Mouse (Mus musculus): ENCODE measurements around the gene Prep. TPM values are rescaled to one million over a fixed set of nuclear protein-coding genes. Genes with fewer than 3 reads are reported as not detected.
A peak's percentile ranks its signal among the peaks of the same experiment; 100 is the strongest.
"Not testable (repeated sequence)": the region's sequence is repeated elsewhere in the genome, so short reads cannot be mapped to it uniquely, and the experiment has no call there.

The Prep gene
- polyA plus RNA-seq, 1 experiment from 2014 or later = 26.9 TPM

- not testable (repeated sequence) for H3K36me3 ChIP-seq (ENCODE audit: control insufficient read depth, insufficient read depth, low read length); H3K27ac ChIP-seq (ENCODE audit: low read depth, low read length); H3K9ac ChIP-seq (ENCODE audit: low read depth, low read length); H3K9me3 ChIP-seq (ENCODE audit: control insufficient read depth, low read length); H3K4me3 ChIP-seq (ENCODE audit: low read length); H3K4me1 ChIP-seq (ENCODE audit: control insufficient read depth, insufficient read depth, low read depth, low read length); H3K27me3 ChIP-seq (replicated peaks; ENCODE audit: control insufficient read depth, insufficient read depth, low read length); ATAC-seq; H3K4me2 ChIP-seq (ENCODE audit: low read length)
- no CpG with 5 or more reads among the region's 5 CpGs for WGBS
Measured at GRCm38 (mm10) chr10:45177798-45178197, 110.8 kb downstream of the Prep start, which contains the start of gene Popdc3. Gene Popdc3, plus strand, starts transcription at chr10:45178098.

- Histone ChIP-seq H3K27me3 (replicated peaks; ENCODE audit: control insufficient read depth, insufficient read depth, low read length) (no peaks in the 10 kb centered on the region), H3K4me1 (ENCODE audit: control insufficient read depth, insufficient read depth, low read depth, low read length) (no peaks in the 10 kb centered on the region), H3K9me3 (ENCODE audit: control insufficient read depth, low read length) (no peaks in the 10 kb centered on the region), H3K27ac (ENCODE audit: low read depth, low read length) (no peak overlapping the region), H3K36me3 (ENCODE audit: control insufficient read depth, insufficient read depth, low read length) (no peaks in the 10 kb centered on the region), H3K4me3 (ENCODE audit: low read length) (no peak overlapping the region), H3K9ac (ENCODE audit: low read depth, low read length) (no peak overlapping the region), H3K4me2 (ENCODE audit: low read length) (no peak overlapping the region)
- ATAC-seq = no peak
- 96% methylated on average over 4 of the region's 4 CpGs for WGBS
Measured at GRCm38 (mm10) chr10:45180677-45181326, 113.8 kb downstream of the Prep start.

GRCm38 (mm10) chr10:45181344-45181743 lies 114.3 kb downstream of the Prep start:
- Histone ChIP-seq H3K9me3 (ENCODE audit: control insufficient read depth, low read length) (no peaks in the 10 kb centered on the region), H3K4me1 (ENCODE audit: control insufficient read depth, insufficient read depth, low read depth, low read length) (no peaks in the 10 kb centered on the region), H3K4me2 (ENCODE audit: low read length) (no peak overlapping the region), H3K36me3 (ENCODE audit: control insufficient read depth, insufficient read depth, low read length) (no peaks in the 10 kb centered on the region), H3K27me3 (replicated peaks; ENCODE audit: control insufficient read depth, insufficient read depth, low read length) (no peaks in the 10 kb centered on the region), H3K9ac (ENCODE audit: low read depth, low read length) (no peak overlapping the region), H3K4me3 (ENCODE audit: low read length) (no peak overlapping the region), H3K27ac (ENCODE audit: low read depth, low read length) (no peak overlapping the region)
- 87% methylated on average over 3 of the region's 3 CpGs for WGBS
- ATAC-seq = no peak

- no peak overlapping the region for H3K4me3 ChIP-seq (ENCODE audit: low read length)
- ATAC-seq = no peak
- WGBS = 90% methylated on average over 2 of the region's 2 CpGs
Measured at GRCm38 (mm10) chr10:45185457-45185856, 118.5 kb downstream of the Prep start.

GRCm38 (mm10) chr10:45193330-45194310 lies 126.6 kb downstream of the Prep start:
- no peaks in the 10 kb centered on the region for H3K27me3 ChIP-seq (replicated peaks; ENCODE audit: control insufficient read depth, insufficient read depth, low read length)
- H3K36me3 ChIP-seq (ENCODE audit: control insufficient read depth, insufficient read depth, low read length) = no peaks in the 10 kb centered on the region
- no peak overlapping the region for H3K4me2 ChIP-seq (ENCODE audit: low read length)
- no peak overlapping the region for H3K9ac ChIP-seq (ENCODE audit: low read depth, low read length)
- H3K4me3 ChIP-seq (ENCODE audit: low read length) = no peak overlapping the region
- peaks cover 4% of the 10 kb centered on the region for H3K4me1 ChIP-seq (ENCODE audit: control insufficient read depth, insufficient read depth, low read depth, low read length)
- WGBS = 33% methylated on average over 14 of the region's 14 CpGs
- H3K9me3 ChIP-seq (ENCODE audit: control insufficient read depth, low read length) = no peaks in the 10 kb centered on the region
- no peak overlapping the region for H3K27ac ChIP-seq (ENCODE audit: low read depth, low read length)
- peak; percentile 67 for ATAC-seq

More at GRCm38 (mm10) chr10:45185457-45185856, 118.5 kb downstream of the Prep start:
- Histone ChIP-seq H3K4me1 (ENCODE audit: control insufficient read depth, insufficient read depth, low read depth, low read length) (no peaks in the 10 kb centered on the region), H3K36me3 (ENCODE audit: control insufficient read depth, insufficient read depth, low read length) (no peaks in the 10 kb centered on the region), H3K4me2 (ENCODE audit: low read length) (no peak overlapping the region), H3K9ac (ENCODE audit: low read depth, low read length) (no peak overlapping the region), H3K27me3 (replicated peaks; ENCODE audit: control insufficient read depth, insufficient read depth, low read length) (no peaks in the 10 kb centered on the region), H3K9me3 (ENCODE audit: control insufficient read depth, low read length) (no peaks in the 10 kb centered on the region), H3K27ac (ENCODE audit: low read depth, low read length) (no peak overlapping the region)

GRCm38 (mm10) chr10:45194531-45194930 lies 127.5 kb downstream of the Prep start:
- Histone ChIP-seq H3K9ac (ENCODE audit: low read depth, low read length) (no peak overlapping the region), H3K27ac (ENCODE audit: low read depth, low read length) (no peak overlapping the region), H3K4me2 (ENCODE audit: low read length) (no peak overlapping the region), H3K4me1 (ENCODE audit: control insufficient read depth, insufficient read depth, low read depth, low read length) (peaks cover 4% of the 10 kb centered on the region), H3K27me3 (replicated peaks; ENCODE audit: control insufficient read depth, insufficient read depth, low read length) (no peaks in the 10 kb centered on the region), H3K36me3 (ENCODE audit: control insufficient read depth, insufficient read depth, low read length) (no peaks in the 10 kb centered on the region), H3K4me3 (ENCODE audit: low read length) (no peak overlapping the region), H3K9me3 (ENCODE audit: control insufficient read depth, low read length) (no peaks in the 10 kb centered on the region)
- WGBS = 78% methylated on average over 5 of the region's 5 CpGs
- no peak for ATAC-seq

- Histone ChIP-seq H3K9me3 (ENCODE audit: control insufficient read depth, low read length) (no peaks in the 10 kb centered on the region), H3K27me3 (replicated peaks; ENCODE audit: control insufficient read depth, insufficient read depth, low read length) (no peaks in the 10 kb centered on the region), H3K27ac (ENCODE audit: low read depth, low read length) (no peak overlapping the region), H3K4me1 (ENCODE audit: control insufficient read depth, insufficient read depth, low read depth, low read length) (no peaks in the 10 kb centered on the region), H3K4me3 (ENCODE audit: low read length) (no peak overlapping the region), H3K9ac (ENCODE audit: low read depth, low read length) (no peak overlapping the region), H3K4me2 (ENCODE audit: low read length) (no peak overlapping the region), H3K36me3 (ENCODE audit: control insufficient read depth, insufficient read depth, low read length) (no peaks in the 10 kb centered on the region)
- no peak for ATAC-seq
- WGBS = 62% methylated on average over 1 of the region's 1 CpGs
Measured at GRCm38 (mm10) chr10:45204582-45204981, 137.6 kb downstream of the Prep start.

GRCm38 (mm10) chr10:45210201-45210600 lies 143.2 kb downstream of the Prep start:
- Histone ChIP-seq H3K9ac (ENCODE audit: low read depth, low read length) (no peak overlapping the region), H3K4me3 (ENCODE audit: low read length) (no peak overlapping the region), H3K4me1 (ENCODE audit: control insufficient read depth, insufficient read depth, low read depth, low read length) (no peaks in the 10 kb centered on the region), H3K36me3 (ENCODE audit: control insufficient read depth, insufficient read depth, low read length) (no peaks in the 10 kb centered on the region), H3K9me3 (ENCODE audit: control insufficient read depth, low read length) (no peaks in the 10 kb centered on the region), H3K4me2 (ENCODE audit: low read length) (no peak overlapping the region), H3K27ac (ENCODE audit: low read depth, low read length) (no peak overlapping the region), H3K27me3 (replicated peaks; ENCODE audit: control insufficient read depth, insufficient read depth, low read length) (no peaks in the 10 kb centered on the region)
- no peak for ATAC-seq

- ATAC-seq = no peak
- Histone ChIP-seq H3K4me1 (ENCODE audit: control insufficient read depth, insufficient read depth, low read depth, low read length) (no peaks in the 10 kb centered on the region), H3K27ac (ENCODE audit: low read depth, low read length) (no peak overlapping the region), H3K27me3 (replicated peaks; ENCODE audit: control insufficient read depth, insufficient read depth, low read length) (no peaks in the 10 kb centered on the region), H3K9ac (ENCODE audit: low read depth, low read length) (no peak overlapping the region), H3K36me3 (ENCODE audit: control insufficient read depth, insufficient read depth, low read length) (no peaks in the 10 kb centered on the region), H3K9me3 (ENCODE audit: control insufficient read depth, low read length) (no peaks in the 10 kb centered on the region), H3K4me2 (ENCODE audit: low read length) (no peak overlapping the region), H3K4me3 (ENCODE audit: low read length) (no peak overlapping the region)
- 85% methylated on average over 7 of the region's 7 CpGs for WGBS
Measured at GRCm38 (mm10) chr10:45216676-45217075, 149.7 kb downstream of the Prep start.

Measured in hindbrain, embryonic 16.5 days (tissue).